Mouse (Mus musculus) heart, postnatal 0 days (tissue): ENCODE results near the gene Ndufa4.

Experiments
- CTCF ChIP-seq: IDR thresholded peaks from 2 replicates; pipeline ENCODE4 v1.5.1; 2016; ENCODE audit warnings: antibody characterized with exemption, control low read depth, low read depth
- EP300 ChIP-seq: IDR thresholded peaks from 2 replicates; pipeline ENCODE4 v1.6.1; 2016; ENCODE audit warnings: antibody characterized with exemption, low read depth

- TF ChIP-seq CTCF (no peak), EP300 (no peak)
These were observed 6.4 kb downstream of the Ndufa4 start for GRCm38 (mm10) chr6:11900809-11901310.
